Comparison of ENCODE assay signal across 9 mouse cellular contexts in the genomic region with DNA sequence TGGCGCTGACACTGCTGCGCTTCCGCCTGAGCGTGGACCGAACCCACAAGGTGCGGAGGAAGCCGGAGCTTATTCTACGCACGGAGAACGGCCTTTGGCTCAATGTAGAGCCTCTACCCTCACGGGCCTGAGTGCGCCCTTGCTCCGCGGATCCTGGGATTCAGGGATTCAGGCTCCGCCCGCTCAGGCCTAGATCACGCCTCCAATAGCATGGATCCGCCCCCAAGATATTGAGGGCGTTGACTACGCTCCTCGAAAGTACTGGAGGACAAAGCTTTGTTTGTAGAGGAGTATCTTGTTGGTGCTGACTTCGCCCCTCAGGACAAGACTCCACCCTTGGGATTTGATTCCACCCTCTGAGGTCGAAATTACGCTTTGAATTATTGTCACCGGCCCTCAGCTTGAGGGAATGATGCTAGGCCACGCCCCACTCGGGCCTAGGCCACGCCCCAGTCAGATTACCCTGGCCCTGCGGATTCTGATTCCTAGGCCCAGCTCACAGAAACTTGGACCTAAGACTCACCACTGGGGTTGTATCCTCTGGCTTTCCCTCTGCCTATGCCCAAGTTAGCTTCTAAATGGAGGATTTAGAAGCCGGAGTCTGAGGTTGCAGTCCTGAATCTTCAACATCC. TPM values are rescaled to one million over a fixed set of nuclear protein-coding genes. Genes with fewer than 3 reads are reported as not detected.
DNase-seq lines count a peak whose midpoint lies in the region; TF ChIP-seq lines count a peak whose summit lies in the region.
"Had no signal": no experiment of that assay in that cellular context is flagged by ENCODE, and none has a peak within 500 bp of the region (broad histone marks: within the 10 kb centered on the region; RNA-seq: fewer than 3 reads in every experiment).

No protein-coding gene starts in this region.

- no peak for TF ChIP-seq CTCF in left cerebral cortex, adult 2 months (IDR thresholded peaks at IDR 0.05)
- no peak for TF ChIP-seq CTCF in embryonic fibroblast, embryonic 13.5 days (IDR thresholded peaks at IDR 0.05; ENCODE audit: borderline replicate concordance, insufficient read depth, low read length)
- no peak for TF ChIP-seq CTCF in testis, adult 2 months (IDR thresholded peaks at IDR 0.05; ENCODE audit: control insufficient read depth, insufficient read depth, insufficient replicate concordance, low read depth, low read length)

- H3K4me3 ChIP-seq in left cerebral cortex, adult 2 months = peak overlapping the region; percentile 11; the same call in 1 of the 2 replicates
- H3K4me3 ChIP-seq in embryonic fibroblast, embryonic 13.5 days (ENCODE audit: insufficient read depth, low read length) = no peak overlapping the region
- H3K4me3 ChIP-seq in megakaryocyte, embryonic 14.5 days (replicated peaks) = peak overlapping the region; percentile 77
- peak overlapping the region; percentile 95 for H3K4me3 ChIP-seq in testis, adult 2 months (ENCODE audit: control insufficient read depth, low read depth, low read length)

- no peaks in the 10 kb centered on the region for H3K36me3 ChIP-seq in megakaryocyte, embryonic 14.5 days (replicated peaks; ENCODE audit: low read length)
- H3K36me3 ChIP-seq in testis, adult 2 months (ENCODE audit: control insufficient read depth, insufficient read depth, low read length) = no peaks in the 10 kb centered on the region
- H3K36me3 ChIP-seq: G1E had no signal

- H3K27me3 ChIP-seq in megakaryocyte, embryonic 14.5 days (replicated peaks) = peaks cover 39% of the 10 kb centered on the region
- H3K27me3 ChIP-seq in testis, adult 2 months (ENCODE audit: control insufficient read depth, insufficient read depth, low read length) = peaks cover 3% of the 10 kb centered on the region; the same call in 1 of the 2 replicates

- H3K27ac ChIP-seq in left cerebral cortex, adult 2 months = no peak overlapping the region
- no peak overlapping the region for H3K27ac ChIP-seq in embryonic fibroblast, embryonic 13.5 days (ENCODE audit: insufficient read depth, low read length)
- H3K27ac ChIP-seq in testis, adult 2 months (ENCODE audit: control insufficient read depth, insufficient read depth, low read depth, low read length) = no peak overlapping the region; the same call in 1 of the 2 replicates

- intact Hi-C loops in left cerebral cortex, adult 2 months (cut with DNase I) = loop anchor here (5.0 kb wide), 1 partner anchor 60 kb away; no protein-coding TSS in a partner anchor
- intact Hi-C loops in heart, postnatal 14 days (cut with DNase I) = loop anchor here (5.0 to 10.0 kb wide), 3 partner anchors 100 to 350 kb away; no protein-coding TSS in a partner anchor

- TF ChIP-seq POLR2A in embryonic fibroblast, embryonic 13.5 days (IDR thresholded peaks at IDR 0.05; ENCODE audit: low read depth, low read length) = peak; percentile 55
- 0 out of 2 replicates have a peak, but pooled peaks have one; percentile 12 for TF ChIP-seq POLR2A in testis, adult 2 months (IDR thresholded peaks at IDR 0.05; ENCODE audit: control insufficient read depth, low read depth, low read length)

- no peaks in the 10 kb centered on the region for H3K4me1 ChIP-seq in embryonic fibroblast, embryonic 13.5 days (ENCODE audit: control insufficient read depth, insufficient read depth, low read length)
- H3K4me1 ChIP-seq in megakaryocyte, embryonic 14.5 days = peaks cover 15% of the 10 kb centered on the region
- peaks cover 12% of the 10 kb centered on the region for H3K4me1 ChIP-seq in testis, adult 2 months (ENCODE audit: control insufficient read depth, insufficient read depth, low read length)

- no peak for DNase-seq in left cerebral cortex, adult 2 months (ENCODE audit: extremely low spot score in 1 of 2, low spot score in 2 of 2)
- no peak for DNase-seq in left cerebral cortex, adult 8-10 months (ENCODE audit: low spot score in 2 of 2)
- DNase-seq in heart, postnatal 14 days = peak; percentile 32 to 45
- peak; percentile 33 to 51 for DNase-seq in kidney, postnatal 36 days
- DNase-seq in left cerebral cortex, adult 11 months (ENCODE audit: low spot score) = no peak

- H3K9me3 ChIP-seq in megakaryocyte, embryonic 14.5 days = peaks cover 15% of the 10 kb centered on the region
- H3K9me3 ChIP-seq: G1E had no signal

RNA-seq across cellular contexts. Expression of gene Cyp4f17, which starts 13.4 kb away (rescaled TPM):
- total RNA-seq in left cerebral cortex, adult 2 months (2021) = 1 to 10 TPM; 3.6 to 5.1 TPM
- 1 to 10 TPM; 3.9 to 6.4 (median 4.6) TPM for total RNA-seq in left cerebral cortex, adult 8-10 months (2022)
- polyA plus RNA-seq in embryonic fibroblast, embryonic 13.5 days (2011; ENCODE audit: insufficient read length, low read depth, missing spikeins) = 15.1 and 15.8 TPM in 2 replicates
- 1 to 10 TPM; 5.2 to 6.7 TPM for total RNA-seq in heart, postnatal 14 days (2021)
- 0.67 TPM in 1 of 2 replicates, not detected in the other for polyA plus RNA-seq in megakaryocyte, embryonic 14.5 days (2012; ENCODE audit: insufficient read depth, low replicate concordance)
- polyA plus RNA-seq in testis, adult 2 months (2012; rRNA removed) = 1.4 TPM in 2 replicates

RNA-seq across cellular contexts. Expression of gene Cyp4f39, which starts 39.9 kb away (rescaled TPM):
- total RNA-seq in left cerebral cortex, adult 2 months (2021) = not detected
- total RNA-seq in left cerebral cortex, adult 8-10 months (2022) = not detected
- polyA plus RNA-seq in embryonic fibroblast, embryonic 13.5 days (2011; ENCODE audit: insufficient read length, low read depth, missing spikeins) = not detected in 2 replicates
- total RNA-seq in heart, postnatal 14 days (2021) = under 1 TPM; 0.22 to 0.48 TPM
- polyA plus RNA-seq in megakaryocyte, embryonic 14.5 days (2012; ENCODE audit: insufficient read depth, low replicate concordance) = not detected in 2 replicates
- 67.7 and 68.8 TPM in 2 replicates for polyA plus RNA-seq in testis, adult 2 months (2012; rRNA removed)
- polyA plus RNA-seq: G1E had no signal

RNA-seq across cellular contexts. Expression of gene Cyp4f16, which starts 43.9 kb away (rescaled TPM):
- 1 to 10 TPM; 6.0 to 6.1 TPM for total RNA-seq in left cerebral cortex, adult 2 months (2021)
- total RNA-seq in left cerebral cortex, adult 8-10 months (2022) = 1 to 10 TPM; 4.8 to 7.1 (median 6.4) TPM
- 31.3 TPM in 2 replicates for polyA plus RNA-seq in embryonic fibroblast, embryonic 13.5 days (2011; ENCODE audit: insufficient read length, low read depth, missing spikeins)
- 10 to 100 TPM in 1 of 2 experiments, 1 to 10 TPM in 1; 6.5 to 10.7 TPM for total RNA-seq in heart, postnatal 14 days (2021)
- 2.1 and 5.3 TPM in 2 replicates for polyA plus RNA-seq in megakaryocyte, embryonic 14.5 days (2012; ENCODE audit: insufficient read depth, low replicate concordance)
- 0.73 and 1.1 TPM in 2 replicates for polyA plus RNA-seq in testis, adult 2 months (2012; rRNA removed)
- polyA plus RNA-seq: G1E had no signal

Comparison
In these comparisons a context has a peak if more than half of its experiments do, and no peak if none do; other contexts are left out.
1. DNase-seq: peak in heart, postnatal 14 days (2 of 2) and kidney, postnatal 36 days (2 of 2); none in left cerebral cortex, adult 2 months (0 of 2), left cerebral cortex, adult 8-10 months (0 of 2) and left cerebral cortex, adult 11 months (single experiment).